Mouse (Mus musculus) small intestine, adult 2 months (tissue): ENCODE results near the gene 6430531B16Rik. TPM values are rescaled to one million over a fixed set of nuclear protein-coding genes. Genes with fewer than 3 reads are reported as not detected.

ENCODE experiments used
- H3K27ac ChIP-seq: fragments of 200-500 bp; 2 replicates; pipeline ENCODE4 v1.5.1; 2012; ENCODE audit warnings: low read depth, low read length, control low read depth, inconsistent platforms; ENCODE audit not compliant: insufficient read depth
- H3K27me3 ChIP-seq: fragments of 200-500 bp; 2 replicates; pipeline ENCODE4 v1.6.1; 2012; ENCODE audit warnings: mild to moderate bottlenecking, moderate library complexity, low read length, inconsistent platforms; ENCODE audit not compliant: control insufficient read depth, insufficient read depth
- H3K36me3 ChIP-seq: fragments of 200-500 bp; 2 replicates; pipeline ENCODE4 v1.6.1; 2012; ENCODE audit warnings: mild to moderate bottlenecking, low read length, control low read depth, inconsistent platforms; ENCODE audit not compliant: control insufficient read depth, insufficient read depth
- H3K4me1 ChIP-seq: fragments of 200-500 bp; 2 replicates; pipeline ENCODE4 v1.6.1; 2012; ENCODE audit warnings: low read length, inconsistent platforms, mixed read lengths; ENCODE audit not compliant: control insufficient read depth, insufficient read depth, insufficient read length
- H3K4me3 ChIP-seq: fragments of 200-500 bp; 2 replicates; pipeline ENCODE4 v1.5.1; 2012; ENCODE audit warnings: low read depth, mild to moderate bottlenecking, control low read depth, inconsistent platforms, low read length, moderate library complexity
- CTCF ChIP-seq: fragments of 200-500 bp; IDR thresholded peaks from 2 replicates; pipeline ENCODE4 v1.5.1; 2012; ENCODE audit warnings: low read depth, mild to moderate bottlenecking, control low read depth, inconsistent platforms, low read length, moderate library complexity, mixed read lengths; ENCODE audit not compliant: insufficient replicate concordance, insufficient read length; ENCODE audit errors: extremely low read depth
- POLR2A ChIP-seq: fragments of 200-500 bp; IDR thresholded peaks from 2 replicates; pipeline ENCODE4 v1.6.1; 2012; ENCODE audit warnings: low read depth, mild to moderate bottlenecking, control low read depth, inconsistent platforms, low read length, moderate library complexity
- WGBS: fragments of 180-500 bp; shearing (Covaris S2); methylation state at CpG from one replicate; pipeline ENCODE4 v1.1.7; 2018; 5-methylcytosine and 5-hydroxymethylcytosine counted together
- polyA plus RNA-seq: library from polyadenylated mRNA; depleted of rRNA; stranded (reverse); fragments of >200 nt; gene quantifications from 2 replicates; pipeline ENCODE4 v1.2.3, GENCODE M21; 2012

The 6430531B16Rik gene
- polyA plus RNA-seq, 1 experiment: 0.16 TPM

DNA sequence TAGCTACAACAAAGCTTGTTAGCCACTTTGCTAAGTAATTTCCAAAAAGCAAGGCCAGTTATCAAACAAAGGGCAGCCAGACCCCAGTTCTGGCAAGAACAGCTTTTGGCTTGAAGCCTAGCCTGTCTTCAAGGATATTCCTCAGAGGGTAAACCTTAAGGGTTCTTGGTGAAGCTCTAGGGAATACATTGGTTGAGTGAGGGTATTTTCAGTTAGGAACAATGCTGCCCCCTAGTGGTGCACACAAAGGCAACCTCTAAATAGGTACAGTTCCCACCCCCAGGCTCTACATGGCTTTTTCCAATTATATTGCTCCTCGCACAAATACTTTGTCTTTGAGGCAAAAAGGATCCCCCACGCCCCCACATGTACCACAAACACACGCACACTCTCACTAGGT, 16.1 kb upstream of the 6430531B16Rik start:
- Histone ChIP-seq H3K27ac (no peak overlapping the region), H3K4me3 (no peak overlapping the region), H3K27me3 (no peaks in the 10 kb centered on the region), H3K4me1 (peaks cover 6% of the 10 kb centered on the region), H3K36me3 (peaks cover 21% of the 10 kb centered on the region)
- TF ChIP-seq POLR2A (no peak), CTCF (peak; percentile 27; the same call in 1 of the 2 replicates)
- whole genome bisulfite sequencing: 38% methylated on average over 3 of the region's 3 CpGs

DNA sequence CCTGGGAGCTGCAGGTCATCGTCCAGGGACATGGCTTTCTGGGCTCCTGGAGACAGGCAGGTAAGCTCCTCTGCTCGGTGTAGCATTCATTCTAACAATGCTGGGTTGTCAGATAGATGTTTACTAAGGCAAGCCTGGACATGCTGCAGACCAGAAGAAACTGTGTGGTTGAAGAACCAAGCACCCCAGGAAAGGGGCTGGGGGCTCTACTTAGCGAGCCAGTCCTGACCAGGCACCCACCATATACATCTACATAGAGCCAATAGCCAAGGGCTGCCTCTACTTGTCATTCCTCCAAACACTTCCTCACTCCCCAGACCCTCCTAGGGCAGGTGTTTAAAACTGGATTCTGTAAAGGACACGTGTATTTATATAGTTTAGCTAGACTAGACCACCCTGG, 15.6 kb upstream of the 6430531B16Rik start:
- WGBS: 84% methylated on average over 4 of the region's 4 CpGs
- TF ChIP-seq POLR2A: no peak
- no peak for TF ChIP-seq CTCF
- Histone ChIP-seq H3K4me3 (no peak overlapping the region), H3K27me3 (no peaks in the 10 kb centered on the region), H3K36me3 (peaks cover 21% of the 10 kb centered on the region), H3K4me1 (peaks cover 6% of the 10 kb centered on the region), H3K27ac (no peak overlapping the region)

DNA sequence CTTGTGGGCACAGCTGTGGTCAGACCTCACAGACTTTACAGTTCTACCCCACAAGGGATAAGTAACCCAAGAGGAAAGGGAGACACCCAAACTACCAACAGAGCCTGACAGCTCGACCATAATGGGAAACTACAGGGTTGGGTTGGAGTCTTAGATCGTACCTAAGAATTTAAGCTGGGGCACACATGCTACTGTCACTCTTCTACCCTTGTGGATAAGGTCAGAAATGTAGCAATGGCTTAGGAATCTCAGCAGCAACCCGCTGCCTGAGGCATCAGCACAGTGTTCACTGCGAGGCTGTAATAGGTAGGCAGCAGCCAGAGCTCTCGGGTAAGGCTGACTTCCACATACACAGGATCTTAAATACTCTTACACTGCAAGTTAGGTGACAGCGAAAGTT, 15.0 kb upstream of the 6430531B16Rik start:
- no peak overlapping the region for H3K27ac ChIP-seq
- H3K4me1 ChIP-seq: peaks cover 6% of the 10 kb centered on the region
- 92% methylated on average over 6 of the region's 6 CpGs for WGBS
- TF ChIP-seq POLR2A (no peak), CTCF (no peak)
- no peak overlapping the region for H3K4me3 ChIP-seq
- H3K36me3 ChIP-seq: peaks cover 15% of the 10 kb centered on the region
- no peaks in the 10 kb centered on the region for H3K27me3 ChIP-seq

DNA sequence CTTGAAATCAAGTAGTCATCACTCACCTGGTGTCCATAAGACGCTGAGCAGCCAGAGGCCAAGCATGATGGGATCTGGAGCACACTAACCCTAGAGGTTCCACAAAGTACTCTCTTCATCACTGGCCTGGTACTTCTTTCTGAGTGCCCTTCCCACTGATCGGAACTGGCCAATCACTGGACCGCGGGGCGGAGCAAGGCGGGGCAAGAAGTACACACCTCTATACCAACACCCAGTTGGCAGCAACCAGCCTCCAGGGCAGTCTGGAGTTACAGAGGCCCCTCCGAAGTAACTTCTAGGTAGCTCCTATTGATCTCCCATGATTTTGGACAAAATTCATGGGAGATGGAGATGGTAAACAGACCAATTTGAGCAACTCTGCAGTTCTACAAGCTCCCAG, 13.9 kb upstream of the 6430531B16Rik start, which contains the start of gene Adam8:
Gene Adam8 (minus strand): TSS at position 157 of the 400 bp plus-strand sequence.
- H3K27ac ChIP-seq: no peak within 1 kb of the TSS
- H3K4me3 ChIP-seq: no peak within 1 kb of the TSS
- peaks cover 7% of the 10 kb centered on the region; the same call in 1 of the 2 replicates for H3K36me3 ChIP-seq
- WGBS: 23% methylated on average over 7 of the region's 7 CpGs
- TF ChIP-seq POLR2A: no peak
- no peak for TF ChIP-seq CTCF
- H3K27me3 ChIP-seq: no peaks in the 10 kb centered on the region
- H3K4me1 ChIP-seq: peaks cover 6% of the 10 kb centered on the region

DNA sequence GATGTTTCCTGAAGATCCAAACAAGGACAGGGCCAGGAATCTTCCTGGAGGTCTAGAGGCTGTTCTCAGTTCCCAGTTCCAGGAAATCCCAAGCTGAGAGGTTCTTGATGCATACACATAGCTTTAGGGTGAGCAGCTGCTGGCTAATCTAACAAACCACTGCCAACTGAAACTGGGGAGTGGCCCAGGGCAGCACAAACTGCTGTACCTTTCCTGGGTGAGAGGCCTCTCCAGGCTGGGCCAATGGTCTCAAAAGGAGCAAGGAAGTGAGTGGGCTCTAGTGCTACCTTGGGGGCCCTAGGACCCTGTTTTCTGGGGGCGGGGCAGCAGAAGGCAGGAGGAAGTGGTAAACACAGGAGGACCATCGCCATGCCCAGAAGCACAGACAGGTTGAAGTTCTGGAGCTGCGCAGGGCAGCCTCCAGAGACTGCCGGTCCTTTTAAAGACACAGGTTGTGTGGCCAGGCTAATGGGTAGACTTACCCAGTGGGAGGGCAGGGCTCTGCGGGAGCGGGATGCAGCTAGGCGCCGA, 12.4 kb upstream of the 6430531B16Rik start:
- no peak overlapping the region for H3K27ac ChIP-seq
- no peak for TF ChIP-seq POLR2A
- no peak for TF ChIP-seq CTCF
- H3K4me1 ChIP-seq: peaks cover 6% of the 10 kb centered on the region
- no peaks in the 10 kb centered on the region for H3K36me3 ChIP-seq
- H3K27me3 ChIP-seq: no peaks in the 10 kb centered on the region
- H3K4me3 ChIP-seq: no peak overlapping the region
- 40% methylated on average over 8 of the region's 8 CpGs for WGBS

DNA sequence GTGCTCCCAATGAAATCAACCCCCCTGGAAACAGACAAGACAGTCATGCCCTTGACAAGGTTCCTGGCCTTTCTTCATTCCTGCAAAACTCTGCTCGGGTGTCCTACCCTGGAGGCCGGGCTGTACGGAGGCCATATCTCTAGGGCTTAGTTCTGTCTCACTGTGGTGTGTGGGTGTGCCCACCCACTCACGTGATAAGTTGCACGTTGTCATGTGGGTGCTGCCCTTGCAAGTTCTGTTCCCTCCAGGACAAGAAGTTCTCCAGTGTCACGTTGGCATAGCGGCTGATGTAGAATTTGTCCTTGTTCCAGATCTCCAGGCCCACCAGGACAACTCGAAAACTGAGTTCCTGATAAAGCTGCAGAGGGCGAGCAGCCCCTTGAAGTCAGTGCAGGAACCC, 9.7 kb upstream of the 6430531B16Rik start:
- no peaks in the 10 kb centered on the region for H3K27me3 ChIP-seq
- no peak overlapping the region for H3K27ac ChIP-seq
- H3K4me1 ChIP-seq: peaks cover 6% of the 10 kb centered on the region
- 69% methylated on average over 9 of the region's 9 CpGs for WGBS
- no peak overlapping the region for H3K4me3 ChIP-seq
- no peaks in the 10 kb centered on the region for H3K36me3 ChIP-seq
- no peak for TF ChIP-seq POLR2A

DNA sequence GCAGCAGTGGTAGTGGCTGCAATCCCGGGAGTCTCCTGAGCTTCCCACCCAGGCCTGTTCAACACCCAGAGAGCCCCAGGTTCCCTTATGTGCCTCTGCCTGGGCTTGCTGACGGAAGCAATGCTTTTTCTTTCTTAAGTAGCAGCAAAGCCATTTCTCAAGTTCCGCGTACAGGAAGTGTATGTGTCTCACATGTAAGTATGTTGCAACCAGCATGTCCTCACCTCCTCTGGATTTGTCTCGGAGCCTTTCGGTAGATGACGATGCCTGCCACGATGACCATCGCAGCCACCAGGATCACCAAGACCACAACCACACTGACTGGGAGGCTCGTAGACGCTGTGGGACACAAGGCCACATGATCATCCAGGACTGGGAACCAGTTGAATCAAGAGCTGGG, 6.0 kb upstream of the 6430531B16Rik start:
- H3K27ac ChIP-seq: no peak overlapping the region
- TF ChIP-seq CTCF: no peak
- no peak for TF ChIP-seq POLR2A
- no peaks in the 10 kb centered on the region for H3K36me3 ChIP-seq
- no peak overlapping the region for H3K4me3 ChIP-seq
- 88% methylated on average over 11 of the region's 11 CpGs for WGBS
- no peaks in the 10 kb centered on the region; the same call in 1 of the 2 replicates for H3K4me1 ChIP-seq
- H3K27me3 ChIP-seq: no peaks in the 10 kb centered on the region

DNA sequence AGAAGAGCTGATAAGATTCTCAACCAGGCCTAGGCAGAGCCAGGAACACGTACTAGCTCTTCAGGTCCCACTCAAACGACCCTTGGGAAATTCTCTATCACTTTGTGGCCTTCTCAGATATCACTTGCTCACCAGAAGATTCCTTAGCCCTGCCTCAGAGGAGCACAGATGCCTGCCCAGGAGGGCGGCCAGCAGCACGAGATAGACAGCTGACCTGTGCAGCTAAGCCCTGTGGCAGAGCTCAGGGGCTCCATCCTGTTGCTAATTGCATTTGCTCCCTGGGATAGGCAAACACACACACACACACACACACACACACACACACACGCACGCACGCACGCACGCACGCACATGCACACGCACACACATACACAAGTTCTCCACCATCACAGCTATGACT, 3.5 kb upstream of the 6430531B16Rik start:
- no peak overlapping the region for H3K27ac ChIP-seq
- no peaks in the 10 kb centered on the region for H3K27me3 ChIP-seq
- 83% methylated on average over 11 of the region's 11 CpGs for WGBS
- no peaks in the 10 kb centered on the region for H3K36me3 ChIP-seq
- H3K4me1 ChIP-seq: peaks cover 8% of the 10 kb centered on the region
- H3K4me3 ChIP-seq: no peak overlapping the region
- TF ChIP-seq CTCF (no peak), POLR2A (no peak)
